Mouse (Mus musculus) hindbrain, embryonic 14.5 days (tissue): ENCODE measurements around the gene Dab1. TPM values are rescaled to one million over a fixed set of nuclear protein-coding genes. Genes with fewer than 3 reads are reported as not detected.

Experiments
- ATAC-seq: fragments of 200-750 bp; cut with Nextera tagmentation; 2 replicates; pipeline ENCODE4 v1.8.0; 2017; ENCODE audit warnings: moderate number of reproducible peaks, mild to moderate bottlenecking, moderate TSS enrichment, moderate library complexity; ENCODE audit not compliant: low FRiP score
- DNase-seq: peaks from one replicate; pipeline ENCODE4 v3.0.0-alpha.2; 2015; ENCODE audit warnings: low spot score
- H3K27ac ChIP-seq: fragments of 300-500 bp; sonication (generic); 2 replicates; pipeline ENCODE4 v1.5.1; 2014; ENCODE audit warnings: mild to moderate bottlenecking, moderate library complexity
- H3K27me3 ChIP-seq: fragments of 300-500 bp; sonication (generic); 2 replicates; pipeline ENCODE4 v1.6.1; 2014; ENCODE audit warnings: mild to moderate bottlenecking, low read length, mixed read lengths; ENCODE audit not compliant: control insufficient read depth, insufficient read depth
- H3K36me3 ChIP-seq: fragments of 300-500 bp; sonication (generic); replicated peaks from 2 replicates; pipeline ENCODE4 v1.6.1; 2014; ENCODE audit not compliant: control insufficient read depth, insufficient read depth
- H3K4me1 ChIP-seq: fragments of 300-500 bp; sonication (generic); replicated peaks from 2 replicates; pipeline ENCODE4 v1.6.1; 2014; ENCODE audit warnings: antibody characterized with exemption, low read length, mixed read lengths; ENCODE audit not compliant: control insufficient read depth, insufficient read depth
- H3K4me2 ChIP-seq: fragments of 300-500 bp; sonication (generic); replicated peaks from 2 replicates; pipeline ENCODE4 v1.6.1; 2014; ENCODE audit warnings: mild to moderate bottlenecking, moderate library complexity
- H3K4me3 ChIP-seq: fragments of 300-500 bp; sonication (generic); replicated peaks from 2 replicates; pipeline ENCODE4 v1.5.1; 2014; ENCODE audit warnings: mild to moderate bottlenecking, low read length
- H3K9ac ChIP-seq: fragments of 300-500 bp; sonication (generic); 2 replicates; pipeline ENCODE4 v1.6.1; 2014
- H3K9me3 ChIP-seq: fragments of 300-500 bp; sonication (generic); 2 replicates; pipeline ENCODE4 v1.6.1; 2016; ENCODE audit warnings: low read length; ENCODE audit not compliant: control insufficient read depth
- WGBS: fragments of 180-500 bp; shearing (Covaris S2); extraction: QIAGEN DNeasy Blood & Tissue Kit; methylation state at CpG from one replicate; pipeline ENCODE4 v1.1.7; 2014; 5-methylcytosine and 5-hydroxymethylcytosine counted together
- polyA plus RNA-seq: library from polyadenylated mRNA; unstranded; fragments of >200 nt; fragmentation: Nextera tagmentation; extraction: Ambion mirVana; gene quantifications from 2 replicates; pipeline ENCODE4 v1.2.1, GENCODE M21; 2014

Gene Dab1
- polyA plus RNA-seq, 1 experiment from 2014 or later, result 62.9 TPM

GRCm38 (mm10) chr4:104714925-104715519 is 1095.9 kb downstream of the Dab1 start:
- Histone ChIP-seq H3K4me2 (no peak overlapping the region), H3K9ac (no peak overlapping the region), H3K27me3 (no peaks in the 10 kb centered on the region), H3K27ac (no peak overlapping the region), H3K9me3 (no peaks in the 10 kb centered on the region), H3K4me1 (peaks cover 23% of the 10 kb centered on the region), H3K36me3 (no peaks in the 10 kb centered on the region), H3K4me3 (no peak overlapping the region)
- DNase-seq (no peak), ATAC-seq (no peak)
- 71% methylated on average over 9 of the region's 9 CpGs for WGBS

GRCm38 (mm10) chr4:104715857-104716256 is 1096.7 kb downstream of the Dab1 start:
- H3K9me3 ChIP-seq, result no peaks in the 10 kb centered on the region
- no peak overlapping the region for H3K4me2 ChIP-seq
- H3K4me1 ChIP-seq, result peaks cover 25% of the 10 kb centered on the region
- no peak overlapping the region for H3K4me3 ChIP-seq
- WGBS, result 85% methylated on average over 6 of the region's 6 CpGs
- H3K9ac ChIP-seq, result no peak overlapping the region
- peaks cover 2% of the 10 kb centered on the region; the same call in 1 of the 2 replicates for H3K36me3 ChIP-seq
- no peak overlapping the region for H3K27ac ChIP-seq
- H3K27me3 ChIP-seq, result no peaks in the 10 kb centered on the region
- no peak for ATAC-seq
- DNase-seq, result no peak

GRCm38 (mm10) chr4:104716506-104716905 is 1097.3 kb downstream of the Dab1 start:
- Histone ChIP-seq H3K4me1 (peaks cover 25% of the 10 kb centered on the region), H3K36me3 (peaks cover 4% of the 10 kb centered on the region; the same call in 1 of the 2 replicates), H3K4me3 (no peak overlapping the region), H3K9ac (no peak overlapping the region), H3K27me3 (no peaks in the 10 kb centered on the region), H3K27ac (no peak overlapping the region), H3K9me3 (no peaks in the 10 kb centered on the region), H3K4me2 (no peak overlapping the region)
- ATAC-seq (no peak), DNase-seq (no peak)
- 60% methylated on average over 1 of the region's 1 CpGs for whole genome bisulfite sequencing

- Histone ChIP-seq H3K27ac (peak overlapping the region; percentile 67), H3K9ac (no peak overlapping the region)
These were observed 1100.0 kb downstream of the Dab1 start for GRCm38 (mm10) chr4:104718973-104719795.

GRCm38 (mm10) chr4:104723527-104724045 is 1104.4 kb downstream of the Dab1 start:
- H3K9me3 ChIP-seq, result no peaks in the 10 kb centered on the region
- DNase-seq, result no peak
- ATAC-seq, result no peak
- H3K27me3 ChIP-seq, result no peaks in the 10 kb centered on the region
- no peak overlapping the region for H3K4me2 ChIP-seq
- peaks cover 9% of the 10 kb centered on the region; the same call in 1 of the 2 replicates for H3K36me3 ChIP-seq
- 67% methylated on average over 6 of the region's 6 CpGs for WGBS
- peaks cover 24% of the 10 kb centered on the region for H3K4me1 ChIP-seq
- peak overlapping the region; percentile 43; the same call in 1 of the 2 replicates for H3K27ac ChIP-seq
- H3K9ac ChIP-seq, result no peak overlapping the region
- no peak overlapping the region for H3K4me3 ChIP-seq

More at GRCm38 (mm10) chr4:104718973-104719795, 1100.0 kb downstream of the Dab1 start:
- Histone ChIP-seq H3K4me2 (no peak overlapping the region), H3K27me3 (no peaks in the 10 kb centered on the region), H3K4me3 (no peak overlapping the region), H3K36me3 (peaks cover 4% of the 10 kb centered on the region; the same call in 1 of the 2 replicates), H3K9me3 (no peaks in the 10 kb centered on the region), H3K4me1 (peaks cover 32% of the 10 kb centered on the region)
- peak; percentile 48 for DNase-seq
- ATAC-seq, result peak; percentile 61; the same call in 1 of the 2 replicates
- 20% methylated on average over 13 of the region's 13 CpGs for WGBS

GRCm38 (mm10) chr4:104724258-104724657 is 1105.1 kb downstream of the Dab1 start:
- H3K27ac ChIP-seq, result no peak overlapping the region; the same call in 1 of the 2 replicates
- 42% methylated on average over 5 of the region's 5 CpGs for WGBS
- H3K27me3 ChIP-seq, result no peaks in the 10 kb centered on the region
- peaks cover 17% of the 10 kb centered on the region for H3K4me1 ChIP-seq
- ATAC-seq, result no peak
- no peak overlapping the region for H3K4me3 ChIP-seq
- no peaks in the 10 kb centered on the region for H3K9me3 ChIP-seq
- no peak overlapping the region for H3K9ac ChIP-seq
- no peak for DNase-seq
- H3K4me2 ChIP-seq, result no peak overlapping the region
- H3K36me3 ChIP-seq, result peaks cover 9% of the 10 kb centered on the region; the same call in 1 of the 2 replicates

GRCm38 (mm10) chr4:104725673-104726072 is 1106.5 kb downstream of the Dab1 start:
- Histone ChIP-seq H3K27ac (no peak overlapping the region), H3K4me2 (no peak overlapping the region), H3K27me3 (no peaks in the 10 kb centered on the region), H3K9me3 (no peaks in the 10 kb centered on the region), H3K9ac (no peak overlapping the region), H3K4me3 (no peak overlapping the region), H3K36me3 (peaks cover 9% of the 10 kb centered on the region; the same call in 1 of the 2 replicates), H3K4me1 (peaks cover 8% of the 10 kb centered on the region; the same call in 1 of the 2 replicates)
- WGBS, result 48% methylated on average over 3 of the region's 3 CpGs
- no peak for ATAC-seq
- no peak for DNase-seq

GRCm38 (mm10) chr4:104729185-104729584 is 1110.0 kb downstream of the Dab1 start:
- no peaks in the 10 kb centered on the region for H3K27me3 ChIP-seq
- no peak overlapping the region for H3K9ac ChIP-seq
- peaks cover 1% of the 10 kb centered on the region; the same call in 1 of the 2 replicates for H3K4me1 ChIP-seq
- 62% methylated on average over 8 of the region's 8 CpGs for WGBS
- no peak overlapping the region for H3K4me3 ChIP-seq
- H3K36me3 ChIP-seq, result peaks cover 6% of the 10 kb centered on the region; the same call in 1 of the 2 replicates
- no peak overlapping the region for H3K27ac ChIP-seq
- DNase-seq, result no peak
- ATAC-seq, result no peak
- no peak overlapping the region for H3K4me2 ChIP-seq
- H3K9me3 ChIP-seq, result no peaks in the 10 kb centered on the region

- DNase-seq, result no peak
These were observed 1127.3 kb downstream of the Dab1 start for GRCm38 (mm10) chr4:104746500-104746899.

More at GRCm38 (mm10) chr4:104746500-104746899, 1127.3 kb downstream of the Dab1 start:
- Histone ChIP-seq H3K9ac (no peak overlapping the region), H3K4me3 (no peak overlapping the region), H3K27ac (no peak overlapping the region), H3K36me3 (no peaks in the 10 kb centered on the region), H3K4me2 (no peak overlapping the region), H3K27me3 (no peaks in the 10 kb centered on the region), H3K9me3 (no peaks in the 10 kb centered on the region), H3K4me1 (peaks cover 5% of the 10 kb centered on the region; the same call in 1 of the 2 replicates)
- ATAC-seq, result no peak
- WGBS, result 71% methylated on average over 6 of the region's 6 CpGs
